In genomic region chr1:86501114-86501532, GRCm38 (mm10) we compare ENCODE assay signal across 8 mouse cellular contexts. TPM values are rescaled to one million over a fixed set of nuclear protein-coding genes. Genes with fewer than 3 reads are reported as not detected.
DNase-seq lines count a peak whose midpoint lies in the region; ATAC-seq and TF ChIP-seq lines count a peak whose summit lies in the region.

No protein-coding gene starts in this region.

- no peaks in the 10 kb centered on the region for H3K36me3 ChIP-seq in embryonic facial prominence, embryonic 10.5 days (replicated peaks)
- no peaks in the 10 kb centered on the region for H3K36me3 ChIP-seq in heart, embryonic 12.5 days
- no peaks in the 10 kb centered on the region for H3K36me3 ChIP-seq in liver, adult 2 months (ENCODE audit: control insufficient read depth, insufficient read depth, low read length)
- H3K36me3 ChIP-seq in thymus, adult 2 months (ENCODE audit: control insufficient read depth, insufficient read depth, low read length): no peaks in the 10 kb centered on the region

- TF ChIP-seq POLR2A in liver, adult 2 months (IDR thresholded peaks at IDR 0.05; ENCODE audit: extremely low read depth, insufficient read depth, low read length): no peak
- no peak for TF ChIP-seq POLR2A in thymus, adult 2 months (IDR thresholded peaks at IDR 0.05; ENCODE audit: control insufficient read depth, extremely low read depth, insufficient read depth, low read length, poor library complexity)

- WGBS in embryonic facial prominence, embryonic 10.5 days: 37% methylated on average over 6 of the region's 6 CpGs
- WGBS in heart, embryonic 12.5 days: 39% methylated on average over 6 of the region's 6 CpGs
- WGBS in liver, adult 2 months: 34% methylated on average over 6 of the region's 6 CpGs
- 21% methylated on average over 6 of the region's 6 CpGs for WGBS in thymus, adult 2 months

- H3K27me3 ChIP-seq in embryonic facial prominence, embryonic 10.5 days (replicated peaks; ENCODE audit: low read depth, poor library complexity, severe bottlenecking): no peaks in the 10 kb centered on the region
- no peaks in the 10 kb centered on the region for H3K27me3 ChIP-seq in heart, embryonic 12.5 days (replicated peaks)
- H3K27me3 ChIP-seq in liver, adult 2 months (ENCODE audit: control insufficient read depth, insufficient read depth, low read length): no peaks in the 10 kb centered on the region
- H3K27me3 ChIP-seq in thymus, adult 2 months (ENCODE audit: control insufficient read depth, insufficient read depth, low read length): no peaks in the 10 kb centered on the region

- 0 out of 2 replicates have a peak overlapping the region, but pooled peaks have one; percentile 1 for H3K9ac ChIP-seq in heart, embryonic 12.5 days
- no peak overlapping the region for H3K9ac ChIP-seq in liver, adult 2 months (ENCODE audit: low read depth, low read length)

- no peak overlapping the region for H3K4me2 ChIP-seq in heart, embryonic 12.5 days

- peaks cover 73% of the 10 kb centered on the region for H3K4me1 ChIP-seq in embryonic facial prominence, embryonic 10.5 days
- peaks cover 65% of the 10 kb centered on the region for H3K4me1 ChIP-seq in heart, embryonic 12.5 days (replicated peaks)
- peaks cover 30% of the 10 kb centered on the region for H3K4me1 ChIP-seq in liver, adult 2 months (ENCODE audit: control insufficient read depth, insufficient read depth, low read length)
- H3K4me1 ChIP-seq in thymus, adult 2 months (replicated peaks; ENCODE audit: control insufficient read depth, insufficient read depth, low read length): peaks cover 43% of the 10 kb centered on the region

- H3K27ac ChIP-seq in embryonic facial prominence, embryonic 10.5 days (replicated peaks): peak overlapping the region; percentile 99
- 0 out of 2 replicates have a peak overlapping the region, but pooled peaks have one; percentile 8 for H3K27ac ChIP-seq in heart, embryonic 12.5 days (ENCODE audit: poor library complexity, severe bottlenecking)
- H3K27ac ChIP-seq in liver, adult 2 months (replicated peaks; ENCODE audit: insufficient read depth, low read depth, low read length): no peak overlapping the region
- no peak overlapping the region for H3K27ac ChIP-seq in thymus, adult 2 months (ENCODE audit: control insufficient read depth, insufficient read depth, low read length)

- peak; percentile 70 for DNase-seq in 3T3-L1 (ENCODE audit: low read depth, low spot score)
- DNase-seq in NIH3T3 (ENCODE audit: low read depth): peak; percentile 77
- peak; percentile 81 for DNase-seq in embryonic facial prominence, embryonic 10.5 days (ENCODE audit: low spot score)
- peak; percentile 77 for DNase-seq in kidney, postnatal 10 days
- DNase-seq in liver, adult 2 months (ENCODE audit: extremely low read depth, low read depth, low spot score): no peak
- peak; percentile 52 to 72 for DNase-seq in natural killer cell, adult 2 months (ENCODE audit: low spot score in 2 of 2)
- DNase-seq in thymus, adult 2 months: peak; percentile 84

- H3K4me3 ChIP-seq in embryonic facial prominence, embryonic 10.5 days: no peak overlapping the region
- H3K4me3 ChIP-seq in heart, embryonic 12.5 days: no peak overlapping the region
- no peak overlapping the region for H3K4me3 ChIP-seq in liver, adult 2 months (ENCODE audit: insufficient read depth, low read depth, low read length)
- no peak overlapping the region for H3K4me3 ChIP-seq in thymus, adult 2 months (ENCODE audit: control insufficient read depth, insufficient read depth, low read length)

- H3K9me3 ChIP-seq in embryonic facial prominence, embryonic 10.5 days: no peaks in the 10 kb centered on the region
- no peaks in the 10 kb centered on the region for H3K9me3 ChIP-seq in heart, embryonic 12.5 days (replicated peaks)

- no peak for ATAC-seq in heart, embryonic 12.5 days (ENCODE audit: insufficient number of reproducible peaks, low FRiP score)

- TF ChIP-seq CTCF in liver, adult 2 months (IDR thresholded peaks at IDR 0.05; ENCODE audit: low read depth, low read length): peak; percentile 70
- peak; percentile 83 for TF ChIP-seq CTCF in thymus, adult 2 months (IDR thresholded peaks at IDR 0.05; ENCODE audit: borderline replicate concordance, control insufficient read depth, extremely low read depth, insufficient read depth, low read length, poor library complexity)

- H3K79me2 ChIP-seq in liver, adult 2 months (ENCODE audit: control insufficient read depth, insufficient read depth, low read length): no peaks in the 10 kb centered on the region

RNA-seq across cellular contexts. Expression of gene Ptma, which starts 25.4 kb away (rescaled TPM):
- 3,352 and 3,592 TPM in 2 replicates for polyA plus RNA-seq in embryonic facial prominence, embryonic 10.5 days (2016; fragmentation: Nextera tagmentation; extraction: Ambion mirVana)
- polyA plus RNA-seq in heart, embryonic 12.5 days (2016; fragmentation: Nextera tagmentation; extraction: Ambion mirVana): 1,057 and 1,113 TPM in 2 replicates
- 259 and 274 TPM in 2 replicates for total RNA-seq in liver, adult 2 months (2014; rRNA removed)
- 214 and 240 TPM in 2 replicates for polyA plus RNA-seq in liver, adult 2 months (2012; rRNA removed)
- 2,341 and 3,054 TPM in 2 replicates for polyA plus RNA-seq in thymus, adult 2 months (2012; rRNA removed)

Comparison
In these comparisons a context has a peak if more than half of its experiments do, and no peak if none do; other contexts are left out.
1. H3K27ac ChIP-seq: peak in embryonic facial prominence, embryonic 10.5 days (single experiment) and heart, embryonic 12.5 days (single experiment); none in liver, adult 2 months (single experiment) and thymus, adult 2 months (single experiment).